Mouse (Mus musculus) limb, embryonic 12.5 days (tissue): Measurements from ENCODE around the gene Kcnq2. TPM values are rescaled to one million over a fixed set of nuclear protein-coding genes. Genes with fewer than 3 reads are reported as not detected.

Source experiments
- ATAC-seq: fragments of 200-750 bp; cut with Nextera tagmentation; 2 replicates; pipeline ENCODE4 v1.8.0; 2017; ENCODE audit warnings: low read depth, moderate TSS enrichment; ENCODE audit not compliant: insufficient number of reproducible peaks, insufficient read depth, low FRiP score, low TSS enrichment
- H3K27ac ChIP-seq: fragments of 300-500 bp; sonication (generic); 2 replicates; pipeline ENCODE4 v1.5.1; 2016; ENCODE audit warnings: mild to moderate bottlenecking, moderate library complexity
- H3K27me3 ChIP-seq: fragments of 300-500 bp; sonication (generic); 2 replicates; pipeline ENCODE4 v1.6.1; 2016; ENCODE audit warnings: mild to moderate bottlenecking, moderate library complexity
- H3K36me3 ChIP-seq: fragments of 300-500 bp; sonication (generic); 2 replicates; pipeline ENCODE4 v1.6.1; 2016; ENCODE audit warnings: mild to moderate bottlenecking, moderate library complexity
- H3K4me1 ChIP-seq: fragments of 300-500 bp; sonication (generic); replicated peaks from 2 replicates; pipeline ENCODE4 v1.6.1; 2016
- H3K4me2 ChIP-seq: fragments of 300-500 bp; sonication (generic); 2 replicates; pipeline ENCODE4 v1.6.1; 2016; ENCODE audit warnings: mild to moderate bottlenecking, moderate library complexity
- H3K4me3 ChIP-seq: fragments of 300-500 bp; sonication (generic); replicated peaks from 2 replicates; pipeline ENCODE4 v1.5.1; 2016; ENCODE audit warnings: mild to moderate bottlenecking
- H3K9ac ChIP-seq: fragments of 300-500 bp; sonication (generic); replicated peaks from 2 replicates; pipeline ENCODE4 v1.6.1; 2016; ENCODE audit warnings: mild to moderate bottlenecking, moderate library complexity
- H3K9me3 ChIP-seq: fragments of 300-500 bp; sonication (generic); 2 replicates; pipeline ENCODE4 v1.6.1; 2016; ENCODE audit warnings: mild to moderate bottlenecking, moderate library complexity
- WGBS: fragments of 180-500 bp; shearing (Covaris S2); methylation state at CpG from one replicate; pipeline ENCODE4 v1.1.7; 2016; 5-methylcytosine and 5-hydroxymethylcytosine counted together
- polyA plus RNA-seq: library from polyadenylated mRNA; unstranded; fragments of >200 nt; fragmentation: Nextera tagmentation; extraction: Ambion mirVana; gene quantifications from 2 replicates; pipeline ENCODE4 v1.2.1, GENCODE M21; 2016

Kcnq2 gene
- polyA plus RNA-seq, 1 experiment from 2014 or later = 0.26 TPM

GRCm38 (mm10) chr2:181070136-181070535, 65.0 kb downstream of the Kcnq2 start:
- 54% methylated on average over 7 of the region's 7 CpGs for WGBS
- no peak overlapping the region for H3K27ac ChIP-seq
- no peak overlapping the region for H3K9ac ChIP-seq
- no peak for ATAC-seq
- H3K9me3 ChIP-seq = no peaks in the 10 kb centered on the region
- H3K27me3 ChIP-seq = peaks cover 2% of the 10 kb centered on the region; the same call in 1 of the 2 replicates
- H3K4me2 ChIP-seq = no peak overlapping the region
- H3K36me3 ChIP-seq = no peaks in the 10 kb centered on the region
- H3K4me1 ChIP-seq = no peaks in the 10 kb centered on the region
- H3K4me3 ChIP-seq = no peak overlapping the region

- 74% methylated on average over 5 of the region's 5 CpGs for WGBS
- H3K9ac ChIP-seq = no peak overlapping the region
- no peaks in the 10 kb centered on the region for H3K36me3 ChIP-seq
- no peak overlapping the region for H3K4me3 ChIP-seq
- H3K27ac ChIP-seq = no peak overlapping the region
- H3K4me2 ChIP-seq = no peak overlapping the region
- H3K9me3 ChIP-seq = no peaks in the 10 kb centered on the region
- no peak for ATAC-seq
- H3K27me3 ChIP-seq = peaks cover 2% of the 10 kb centered on the region; the same call in 1 of the 2 replicates
- H3K4me1 ChIP-seq = no peaks in the 10 kb centered on the region
Measured at GRCm38 (mm10) chr2:181068499-181068898, 66.6 kb downstream of the Kcnq2 start.

- WGBS = 66% methylated on average over 4 of the region's 4 CpGs
- ATAC-seq = no peak
- Histone ChIP-seq H3K27ac (no peak overlapping the region), H3K9me3 (no peaks in the 10 kb centered on the region), H3K27me3 (peaks cover 4% of the 10 kb centered on the region), H3K4me3 (no peak overlapping the region), H3K4me2 (no peak overlapping the region), H3K36me3 (no peaks in the 10 kb centered on the region), H3K4me1 (no peaks in the 10 kb centered on the region), H3K9ac (no peak overlapping the region)
Measured at GRCm38 (mm10) chr2:181065827-181066226, 69.3 kb downstream of the Kcnq2 start.

DNA sequence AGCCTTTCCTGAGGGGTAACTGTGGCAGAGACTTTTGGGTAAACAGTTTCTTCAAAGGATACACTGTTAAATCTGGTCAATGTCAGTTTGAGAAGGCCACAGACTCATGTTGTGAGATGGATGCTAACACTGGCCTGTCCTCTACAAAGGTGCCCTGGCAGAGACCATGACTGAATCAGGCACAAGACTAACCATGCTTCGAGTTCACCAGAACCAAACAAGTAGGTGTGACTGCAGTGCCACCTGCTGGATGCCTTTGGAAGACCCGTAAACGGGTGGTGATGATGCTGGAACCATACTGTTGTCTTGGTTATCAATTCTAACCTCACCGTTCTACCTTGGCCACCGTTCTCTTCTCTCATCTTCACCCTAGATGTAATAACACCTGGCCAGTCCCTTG, 75.0 kb downstream of the Kcnq2 start:
- H3K9me3 ChIP-seq = no peaks in the 10 kb centered on the region
- H3K27me3 ChIP-seq = peaks cover 8% of the 10 kb centered on the region
- no peaks in the 10 kb centered on the region for H3K36me3 ChIP-seq
- peak; percentile 63; the same call in 1 of the 2 replicates for ATAC-seq
- H3K4me1 ChIP-seq = peaks cover 11% of the 10 kb centered on the region; the same call in 1 of the 2 replicates
- no peak overlapping the region for H3K4me2 ChIP-seq
- WGBS = 16% methylated on average over 5 of the region's 5 CpGs
- H3K27ac ChIP-seq = no peak overlapping the region
- no peak overlapping the region for H3K9ac ChIP-seq
- H3K4me3 ChIP-seq = no peak overlapping the region

- H3K9me3 ChIP-seq = no peaks in the 10 kb centered on the region
- H3K4me1 ChIP-seq = peaks cover 11% of the 10 kb centered on the region; the same call in 1 of the 2 replicates
- no peak overlapping the region for H3K4me3 ChIP-seq
- ATAC-seq = no peak
- 36% methylated on average over 3 of the region's 3 CpGs for WGBS
- no peaks in the 10 kb centered on the region for H3K36me3 ChIP-seq
- H3K27ac ChIP-seq = no peak overlapping the region
- no peak overlapping the region for H3K4me2 ChIP-seq
- no peak overlapping the region for H3K9ac ChIP-seq
- H3K27me3 ChIP-seq = peaks cover 8% of the 10 kb centered on the region
Measured at GRCm38 (mm10) chr2:181058193-181058592, 76.9 kb downstream of the Kcnq2 start.

- Histone ChIP-seq H3K36me3 (no peaks in the 10 kb centered on the region), H3K27me3 (peaks cover 8% of the 10 kb centered on the region), H3K4me3 (no peak overlapping the region), H3K4me1 (peaks cover 11% of the 10 kb centered on the region; the same call in 1 of the 2 replicates), H3K27ac (no peak overlapping the region), H3K9ac (no peak overlapping the region), H3K9me3 (no peaks in the 10 kb centered on the region), H3K4me2 (no peak overlapping the region)
- 38% methylated on average over 8 of the region's 8 CpGs for WGBS
- no peak for ATAC-seq
Measured at GRCm38 (mm10) chr2:181057341-181057740, 77.8 kb downstream of the Kcnq2 start.

DNA sequence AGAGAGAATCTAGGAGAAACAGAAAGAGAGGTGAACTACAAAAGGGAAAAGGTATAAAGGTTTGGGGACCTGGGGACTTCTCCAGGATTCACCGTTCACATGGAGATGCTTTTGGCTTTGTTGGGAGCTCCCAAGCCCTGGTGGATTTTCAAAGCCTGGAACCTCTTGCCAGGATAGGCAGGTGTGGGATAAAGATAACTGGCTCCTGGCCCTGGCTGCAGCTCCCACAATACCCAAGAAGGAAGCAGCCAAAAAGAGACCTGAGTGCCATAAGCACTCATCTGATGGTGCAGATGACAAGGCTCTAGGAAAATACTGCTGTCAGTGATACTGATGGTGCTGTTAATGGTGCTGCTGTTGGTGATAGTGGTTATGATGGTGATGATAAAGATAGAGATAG, 82.9 kb downstream of the Kcnq2 start:
- Histone ChIP-seq H3K4me3 (no peak overlapping the region), H3K27ac (no peak overlapping the region), H3K27me3 (peaks cover 34% of the 10 kb centered on the region), H3K4me1 (peaks cover 2% of the 10 kb centered on the region; the same call in 1 of the 2 replicates), H3K9me3 (no peaks in the 10 kb centered on the region), H3K36me3 (no peaks in the 10 kb centered on the region), H3K9ac (no peak overlapping the region), H3K4me2 (no peak overlapping the region)
- 96% methylated on average over 1 of the region's 1 CpGs for WGBS
- ATAC-seq = no peak

DNA sequence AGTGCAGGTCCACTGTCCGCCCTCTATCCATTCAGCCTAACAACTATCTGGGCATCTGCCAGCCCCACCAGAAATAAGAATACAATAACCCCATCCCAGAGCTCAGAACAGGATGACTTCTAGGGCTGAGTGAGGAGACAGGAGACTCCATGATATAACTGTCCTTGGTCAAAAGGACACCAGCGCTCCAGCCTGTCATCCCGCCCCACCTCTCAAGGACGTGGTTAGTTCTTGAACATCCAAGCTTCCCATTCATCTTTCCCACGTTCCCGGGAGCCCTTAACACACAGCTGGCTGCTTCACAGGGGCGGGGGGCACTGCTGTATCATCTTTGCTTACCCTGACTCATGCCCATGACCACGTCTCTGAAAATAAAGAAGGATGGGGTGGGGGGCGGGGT, 86.1 kb downstream of the Kcnq2 start:
- Histone ChIP-seq H3K4me2 (no peak overlapping the region), H3K27me3 (peaks cover 34% of the 10 kb centered on the region), H3K4me3 (no peak overlapping the region), H3K4me1 (peaks cover 2% of the 10 kb centered on the region; the same call in 1 of the 2 replicates), H3K36me3 (no peaks in the 10 kb centered on the region), H3K9me3 (no peaks in the 10 kb centered on the region), H3K9ac (no peak overlapping the region), H3K27ac (no peak overlapping the region)
- 77% methylated on average over 9 of the region's 9 CpGs for WGBS
- ATAC-seq = no peak

GRCm38 (mm10) chr2:181048252-181048945, 86.7 kb downstream of the Kcnq2 start:
- Histone ChIP-seq H3K4me1 (peaks cover 7% of the 10 kb centered on the region; the same call in 1 of the 2 replicates), H3K9ac (no peak overlapping the region), H3K4me2 (no peak overlapping the region), H3K9me3 (no peaks in the 10 kb centered on the region), H3K27ac (no peak overlapping the region), H3K4me3 (no peak overlapping the region), H3K36me3 (no peaks in the 10 kb centered on the region), H3K27me3 (peaks cover 36% of the 10 kb centered on the region)
- ATAC-seq = no peak
- 66% methylated on average over 7 of the region's 7 CpGs for WGBS

GRCm38 (mm10) chr2:181044001-181044400, 91.1 kb downstream of the Kcnq2 start:
- no peak for ATAC-seq
- no peaks in the 10 kb centered on the region for H3K9me3 ChIP-seq
- no peak overlapping the region for H3K27ac ChIP-seq
- H3K36me3 ChIP-seq = no peaks in the 10 kb centered on the region
- no peak overlapping the region for H3K4me2 ChIP-seq
- H3K4me1 ChIP-seq = peaks cover 23% of the 10 kb centered on the region
- 17% methylated on average over 3 of the region's 3 CpGs for WGBS
- H3K9ac ChIP-seq = no peak overlapping the region
- peaks cover 57% of the 10 kb centered on the region for H3K27me3 ChIP-seq
- no peak overlapping the region for H3K4me3 ChIP-seq

- Histone ChIP-seq H3K4me1 (peaks cover 26% of the 10 kb centered on the region), H3K9ac (no peak within 1 kb of the TSS), H3K27ac (no peak within 1 kb of the TSS), H3K9me3 (no peaks in the 10 kb centered on the region), H3K4me2 (no peak within 1 kb of the TSS), H3K36me3 (no peaks in the 10 kb centered on the region), H3K4me3 (no peak within 1 kb of the TSS), H3K27me3 (peaks cover 60% of the 10 kb centered on the region)
- ATAC-seq = no peak
- 63% methylated on average over 3 of the region's 3 CpGs for WGBS
Measured at GRCm38 (mm10) chr2:181043437-181043836, 91.7 kb downstream of the Kcnq2 start, which contains the start of gene Chrna4. Gene Chrna4 (minus strand): TSS chr2:181043546.

DNA sequence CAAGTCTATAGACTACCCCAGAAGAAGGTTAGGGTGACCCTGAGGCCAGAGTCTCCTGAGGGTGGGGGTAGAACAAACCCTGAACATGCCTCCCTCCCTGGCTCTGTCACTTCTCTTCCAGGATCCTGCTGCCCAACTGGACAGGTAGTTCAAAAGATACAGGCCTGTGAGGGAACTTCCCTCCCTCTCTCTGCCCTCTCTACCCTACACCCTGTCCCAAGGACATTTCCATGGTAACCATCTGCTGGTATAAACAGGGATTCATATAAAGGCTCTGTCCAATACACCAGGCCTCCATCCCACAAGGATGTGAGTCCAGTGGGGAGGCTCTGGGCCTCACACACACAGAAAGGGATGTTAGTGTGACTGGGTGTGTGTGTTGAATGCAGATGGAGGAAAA, 92.7 kb downstream of the Kcnq2 start:
- peaks cover 32% of the 10 kb centered on the region for H3K4me1 ChIP-seq
- no peaks in the 10 kb centered on the region for H3K36me3 ChIP-seq
- H3K4me3 ChIP-seq = no peak overlapping the region
- ATAC-seq = no peak
- H3K4me2 ChIP-seq = no peak overlapping the region
- H3K9ac ChIP-seq = no peak overlapping the region
- H3K27ac ChIP-seq = no peak overlapping the region
- H3K27me3 ChIP-seq = peaks cover 62% of the 10 kb centered on the region
- H3K9me3 ChIP-seq = no peaks in the 10 kb centered on the region
